Mouse (Mus musculus): ENCODE data around the gene Ddias.
A peak's percentile ranks its signal among the peaks of the same experiment; 100 is the strongest.

The Ddias gene

GRCm38 (mm10) chr7:92866526-92866925 lies 7.5 kb downstream of the Ddias start:
- DNase-seq (ENCODE audit: low spot score) = peak; percentile 67

- DNase-seq (ENCODE audit: low spot score) = no peak
Measured at GRCm38 (mm10) chr7:92848246-92848645, 25.8 kb downstream of the Ddias start.

GRCm38 (mm10) chr7:92842254-92842653 lies 31.8 kb downstream of the Ddias start:
- DNase-seq (ENCODE audit: low spot score) = no peak

- no peak for DNase-seq (ENCODE audit: low spot score)
Measured at GRCm38 (mm10) chr7:92837907-92838306, 36.1 kb downstream of the Ddias start.

GRCm38 (mm10) chr7:92837226-92837625 lies 36.8 kb downstream of the Ddias start:
- DNase-seq (ENCODE audit: low spot score) = no peak

- no peak for DNase-seq (ENCODE audit: low spot score)
Measured at GRCm38 (mm10) chr7:92836447-92836846, 37.6 kb downstream of the Ddias start.

GRCm38 (mm10) chr7:92834391-92834790 lies 39.7 kb downstream of the Ddias start:
- no peak for DNase-seq (ENCODE audit: low spot score)

GRCm38 (mm10) chr7:92832395-92832794 lies 41.7 kb downstream of the Ddias start:
- DNase-seq (ENCODE audit: low spot score) = no peak

- DNase-seq (ENCODE audit: low spot score) = peak; percentile 54
Measured at GRCm38 (mm10) chr7:92827981-92828380, 46.1 kb downstream of the Ddias start.

GRCm38 (mm10) chr7:92826248-92826647 lies 47.8 kb downstream of the Ddias start:
- no peak for DNase-seq (ENCODE audit: low spot score)

- no peak for DNase-seq (ENCODE audit: low spot score)
Measured at GRCm38 (mm10) chr7:92822409-92823101, 51.5 kb downstream of the Ddias start.

- DNase-seq (ENCODE audit: low spot score) = no peak
Measured at GRCm38 (mm10) chr7:92821871-92822270, 52.2 kb downstream of the Ddias start.

GRCm38 (mm10) chr7:92820941-92821465 lies 53.0 kb downstream of the Ddias start:
- no peak for DNase-seq (ENCODE audit: low spot score)

GRCm38 (mm10) chr7:92820410-92820809 lies 53.6 kb downstream of the Ddias start:
- DNase-seq (ENCODE audit: low spot score) = no peak

GRCm38 (mm10) chr7:92819656-92820055 lies 54.4 kb downstream of the Ddias start:
- DNase-seq (ENCODE audit: low spot score) = no peak

GRCm38 (mm10) chr7:92817886-92818285 lies 56.2 kb downstream of the Ddias start:
- no peak for DNase-seq (ENCODE audit: low spot score)

GRCm38 (mm10) chr7:92817242-92817641 lies 56.8 kb downstream of the Ddias start:
- DNase-seq (ENCODE audit: low spot score) = no peak

- DNase-seq (ENCODE audit: low spot score) = peak; percentile 26
Measured at GRCm38 (mm10) chr7:92811667-92812279, 62.3 kb downstream of the Ddias start.
